Mouse (Mus musculus) testis, adult 2 months (tissue): ENCODE results near the gene Otx1. TPM values are rescaled to one million over a fixed set of nuclear protein-coding genes. Genes with fewer than 3 reads are reported as not detected.

Experiments used
- H3K27ac ChIP-seq: fragments of 200-500 bp; 2 replicates; pipeline ENCODE4 v1.5.1; 2012; ENCODE audit warnings: low read depth, low read length; ENCODE audit not compliant: control insufficient read depth, insufficient read depth
- H3K27me3 ChIP-seq: fragments of 200-500 bp; 2 replicates; pipeline ENCODE4 v1.6.1; 2012; ENCODE audit warnings: mild to moderate bottlenecking, low read length, moderate library complexity; ENCODE audit not compliant: control insufficient read depth, insufficient read depth
- H3K36me3 ChIP-seq: fragments of 200-500 bp; 2 replicates; pipeline ENCODE4 v1.6.1; 2012; ENCODE audit warnings: mild to moderate bottlenecking, low read length; ENCODE audit not compliant: control insufficient read depth, insufficient read depth
- H3K4me1 ChIP-seq: fragments of 200-500 bp; 2 replicates; pipeline ENCODE4 v1.6.1; 2012; ENCODE audit warnings: low read length; ENCODE audit not compliant: control insufficient read depth, insufficient read depth
- H3K4me3 ChIP-seq: fragments of 200-500 bp; 2 replicates; pipeline ENCODE4 v1.5.1; 2012; ENCODE audit warnings: low read depth, mild to moderate bottlenecking, low read length, moderate library complexity, mixed read lengths; ENCODE audit not compliant: control insufficient read depth
- CTCF ChIP-seq: fragments of 200-500 bp; IDR thresholded peaks from 2 replicates; pipeline ENCODE4 v1.5.1; 2012; ENCODE audit warnings: low read depth, mild to moderate bottlenecking, inconsistent platforms, low read length, moderate library complexity; ENCODE audit not compliant: control insufficient read depth, insufficient read depth, insufficient replicate concordance
- POLR2A ChIP-seq: fragments of 200-500 bp; IDR thresholded peaks from 2 replicates; pipeline ENCODE4 v1.6.1; 2012; ENCODE audit warnings: low read depth, mild to moderate bottlenecking, inconsistent platforms, low read length, moderate library complexity; ENCODE audit not compliant: control insufficient read depth
- polyA plus RNA-seq: library from polyadenylated mRNA; depleted of rRNA; stranded (reverse); fragments of >200 nt; gene quantifications from 2 replicates; pipeline ENCODE4 v1.2.3, GENCODE M21; 2012

The Otx1 gene
- polyA plus RNA-seq, 1 experiment, result 0.23 TPM

DNA sequence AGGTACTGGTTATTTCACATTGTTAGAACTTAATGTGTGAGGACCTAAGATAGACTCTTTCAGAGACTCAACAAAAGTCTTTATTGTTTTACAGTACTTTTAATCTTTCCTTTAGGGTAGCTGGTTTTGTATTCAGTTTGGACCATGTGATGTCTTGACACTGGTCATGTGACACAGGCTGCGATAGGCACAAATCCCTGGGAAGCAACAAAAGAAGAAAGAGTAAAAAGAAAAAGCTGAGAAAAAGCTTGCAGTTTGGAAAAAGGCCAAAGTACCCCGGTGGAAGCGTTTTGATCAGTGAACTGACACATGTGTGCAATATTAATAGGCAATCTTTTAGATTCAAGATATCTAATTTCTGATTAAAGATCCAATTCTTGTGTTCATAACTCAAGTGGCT is 13.6 kb upstream of the Otx1 start:
- Histone ChIP-seq H3K27ac (no peak overlapping the region), H3K36me3 (no peaks in the 10 kb centered on the region; the same call in 1 of the 2 replicates), H3K4me1 (no peaks in the 10 kb centered on the region), H3K27me3 (no peaks in the 10 kb centered on the region), H3K4me3 (no peak overlapping the region)
- TF ChIP-seq POLR2A (no peak), CTCF (no peak)

DNA sequence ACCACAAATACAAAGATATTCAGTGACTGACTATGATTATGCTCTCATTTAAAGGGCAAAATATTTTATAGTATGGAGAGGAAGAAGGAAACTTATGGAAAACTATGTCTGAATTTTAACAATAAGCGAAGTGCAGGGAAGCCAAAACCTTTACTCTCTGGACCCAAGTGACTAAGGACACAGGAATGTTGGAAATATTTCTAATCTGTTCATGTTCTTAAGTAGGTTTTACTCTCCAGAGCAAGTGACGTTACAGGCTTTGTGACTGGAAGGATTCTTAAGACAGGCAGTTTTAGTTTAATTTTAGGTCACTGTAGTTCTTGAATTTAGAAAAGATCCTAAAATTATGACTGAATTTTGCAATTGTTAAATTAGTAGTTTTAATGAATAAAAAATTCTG is 6.1 kb upstream of the Otx1 start:
- no peaks in the 10 kb centered on the region for H3K27me3 ChIP-seq
- no peak overlapping the region for H3K27ac ChIP-seq
- H3K4me3 ChIP-seq, result no peak overlapping the region
- H3K36me3 ChIP-seq, result no peaks in the 10 kb centered on the region
- TF ChIP-seq CTCF, result no peak
- no peak for TF ChIP-seq POLR2A
- H3K4me1 ChIP-seq, result peaks cover 7% of the 10 kb centered on the region

DNA sequence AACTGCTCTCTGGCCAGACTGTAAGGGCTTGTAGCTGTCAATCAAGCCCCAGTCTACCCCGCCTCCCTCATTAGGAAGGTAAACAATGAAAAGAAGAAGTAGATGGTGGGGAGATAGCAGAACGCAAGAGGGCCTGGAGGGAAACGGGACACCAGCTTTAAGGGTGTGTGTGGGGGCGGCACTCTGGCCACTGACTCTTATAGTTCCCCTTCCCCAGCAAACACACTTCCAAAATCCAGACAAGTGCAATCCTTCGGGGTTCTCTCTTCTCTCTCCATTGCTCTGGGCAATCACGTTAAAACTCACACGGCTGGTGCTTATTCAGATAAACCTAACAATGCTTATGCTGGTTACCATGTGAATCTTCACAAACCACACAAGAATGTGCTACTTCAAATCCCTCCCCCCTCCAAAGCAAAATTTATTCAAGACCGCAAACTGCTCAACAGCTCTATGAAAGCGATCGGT is 5.5 kb upstream of the Otx1 start:
- peaks cover 11% of the 10 kb centered on the region for H3K4me1 ChIP-seq
- H3K27me3 ChIP-seq, result no peaks in the 10 kb centered on the region
- no peak overlapping the region for H3K4me3 ChIP-seq
- TF ChIP-seq CTCF, result no peak
- no peak for TF ChIP-seq POLR2A
- no peaks in the 10 kb centered on the region for H3K36me3 ChIP-seq
- H3K27ac ChIP-seq, result no peak overlapping the region

DNA sequence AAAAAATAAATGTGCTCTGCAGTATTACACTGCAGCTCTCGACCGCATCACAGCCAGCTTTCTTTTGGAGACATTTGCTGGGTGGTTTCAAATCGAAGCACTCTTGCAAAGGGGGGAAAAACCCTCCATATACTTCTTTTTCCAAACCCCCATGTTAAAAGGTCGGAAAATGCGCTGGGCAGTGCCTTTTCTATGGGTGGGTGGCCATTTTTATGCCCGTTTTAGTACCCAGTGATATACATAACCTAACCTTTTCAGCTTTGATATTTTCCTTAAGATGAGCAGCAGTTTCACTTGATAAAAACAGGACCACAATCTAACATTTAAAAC is 5.0 kb upstream of the Otx1 start:
- H3K36me3 ChIP-seq, result no peaks in the 10 kb centered on the region
- H3K27ac ChIP-seq, result no peak overlapping the region
- H3K27me3 ChIP-seq, result peaks cover 1% of the 10 kb centered on the region
- no peak overlapping the region for H3K4me3 ChIP-seq
- TF ChIP-seq CTCF, result no peak
- no peak for TF ChIP-seq POLR2A
- peaks cover 13% of the 10 kb centered on the region for H3K4me1 ChIP-seq

DNA sequence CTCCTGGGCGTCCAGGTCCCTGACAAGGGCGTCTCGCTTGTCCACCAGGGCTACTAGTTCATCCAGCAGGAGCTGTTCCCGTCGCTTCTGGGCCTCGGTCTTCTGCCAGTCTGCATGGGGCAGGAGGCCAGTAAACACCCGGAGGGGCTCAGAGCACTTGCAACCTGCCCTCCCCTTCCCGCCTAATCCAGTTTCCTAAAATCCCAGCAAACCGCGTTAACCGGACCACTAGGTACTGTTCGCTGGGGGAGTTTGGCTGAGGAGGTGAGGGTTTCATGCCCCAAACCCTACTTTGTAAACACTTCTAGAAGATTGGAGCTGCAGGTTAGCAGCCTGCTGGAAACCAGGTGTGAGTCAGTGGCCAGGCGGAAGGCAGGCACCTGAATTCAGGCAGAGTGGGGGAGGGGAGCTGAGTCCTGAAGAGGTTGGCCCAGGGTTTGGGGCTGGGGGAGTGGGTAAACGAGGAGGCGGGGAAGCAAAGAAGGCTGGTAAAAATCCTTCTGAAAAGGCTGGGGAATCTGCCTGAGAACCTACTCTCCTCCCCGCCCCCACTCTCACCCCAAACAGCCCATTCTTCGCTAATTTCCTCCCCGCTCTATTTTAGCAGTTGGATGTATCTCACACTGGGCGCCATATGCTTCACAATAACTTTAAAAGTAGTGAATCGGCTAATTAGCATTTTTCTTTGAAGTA is 4.5 kb upstream of the Otx1 start:
- Histone ChIP-seq H3K27me3 (peaks cover 3% of the 10 kb centered on the region), H3K27ac (no peak overlapping the region), H3K4me1 (peaks cover 18% of the 10 kb centered on the region), H3K4me3 (no peak overlapping the region), H3K36me3 (no peaks in the 10 kb centered on the region)
- no peak for TF ChIP-seq POLR2A

DNA sequence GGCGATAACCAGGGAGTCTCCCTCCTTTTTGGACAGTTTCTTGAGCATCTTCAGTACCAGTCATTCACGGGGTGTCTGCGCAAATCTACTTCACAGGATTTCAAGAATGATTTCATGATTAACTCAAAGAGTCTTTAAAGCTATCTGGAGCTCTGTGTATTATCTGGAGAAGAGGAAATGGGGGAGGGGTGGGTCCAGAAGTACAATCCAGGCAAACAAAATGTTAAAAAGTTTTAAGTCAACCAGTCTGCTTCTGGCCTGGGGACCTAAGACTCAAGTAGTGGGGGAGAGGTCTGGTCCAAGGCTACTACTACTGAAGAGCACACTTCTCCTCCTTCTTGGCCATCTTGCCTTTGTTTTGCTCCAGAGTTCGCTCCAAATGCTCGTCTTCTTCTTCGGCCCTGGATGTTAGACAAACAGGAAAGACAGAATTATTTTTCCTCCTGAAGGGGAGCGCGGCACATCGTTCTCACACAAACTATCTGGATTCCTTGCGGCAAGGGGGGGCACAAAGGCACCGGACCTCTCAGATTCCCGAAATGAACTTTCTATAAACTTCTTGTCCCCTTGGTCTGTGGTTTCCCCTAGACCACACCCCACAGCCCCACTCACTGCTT is 3.9 kb upstream of the Otx1 start:
- H3K27ac ChIP-seq, result no peak overlapping the region
- no peaks in the 10 kb centered on the region for H3K36me3 ChIP-seq
- H3K27me3 ChIP-seq, result peaks cover 3% of the 10 kb centered on the region
- no peak for TF ChIP-seq CTCF
- no peak for TF ChIP-seq POLR2A
- no peak overlapping the region for H3K4me3 ChIP-seq
- H3K4me1 ChIP-seq, result peaks cover 23% of the 10 kb centered on the region

DNA sequence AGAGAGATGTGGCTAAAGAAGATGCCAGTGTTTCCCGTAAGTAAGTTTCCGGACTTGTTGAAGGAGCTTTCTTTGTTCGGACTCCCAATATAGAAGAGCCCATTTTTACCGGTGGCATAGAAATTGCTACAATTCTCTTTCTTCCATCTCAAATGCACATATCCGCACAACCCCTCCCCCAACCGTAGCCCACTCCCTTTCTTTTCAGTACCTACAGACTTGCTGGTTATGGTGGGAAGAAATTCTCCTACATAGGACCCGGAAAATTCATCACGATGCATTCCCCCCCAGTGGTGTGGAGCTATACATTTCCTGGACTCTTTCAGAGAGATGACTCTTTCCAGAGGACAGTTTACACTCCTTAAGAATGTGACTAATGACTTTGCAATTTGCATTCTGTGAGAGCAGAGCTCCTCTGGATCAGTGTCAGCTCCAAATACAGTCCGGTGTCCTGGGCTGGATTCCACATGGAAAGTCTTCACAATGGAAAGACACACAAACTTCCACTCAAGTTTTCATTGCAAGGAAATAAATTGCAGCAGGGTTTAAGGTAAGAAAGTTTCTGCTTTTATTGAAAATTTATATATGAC is 2.7 kb upstream of the Otx1 start:
- no peak for TF ChIP-seq CTCF
- TF ChIP-seq POLR2A, result no peak
- Histone ChIP-seq H3K36me3 (no peaks in the 10 kb centered on the region), H3K27me3 (peaks cover 3% of the 10 kb centered on the region), H3K4me1 (peaks cover 31% of the 10 kb centered on the region), H3K4me3 (no peak overlapping the region), H3K27ac (no peak overlapping the region)
